Mouse (Mus musculus) G1E (cell line): ENCODE measurements around the gene Gtf2f2.

ENCODE experiments used
- CTCF ChIP-seq: IDR thresholded peaks from 2 replicates; pipeline ENCODE4 v1.5.1; 2012; ENCODE audit warnings: low read depth, low read length, inconsistent platforms, mixed read lengths
- POLR2AphosphoS5 ChIP-seq: IDR thresholded peaks from 2 replicates; pipeline ENCODE4 v1.6.1; 2012; ENCODE audit warnings: low read depth, low read length, inconsistent platforms; ENCODE audit not compliant: insufficient replicate concordance
- TAL1 ChIP-seq: conservative IDR thresholded peaks from 2 replicates; pipeline ENCODE4 v1.6.1; 2012; ENCODE audit warnings: low read depth, low read length, inconsistent platforms, mixed read lengths

DNA sequence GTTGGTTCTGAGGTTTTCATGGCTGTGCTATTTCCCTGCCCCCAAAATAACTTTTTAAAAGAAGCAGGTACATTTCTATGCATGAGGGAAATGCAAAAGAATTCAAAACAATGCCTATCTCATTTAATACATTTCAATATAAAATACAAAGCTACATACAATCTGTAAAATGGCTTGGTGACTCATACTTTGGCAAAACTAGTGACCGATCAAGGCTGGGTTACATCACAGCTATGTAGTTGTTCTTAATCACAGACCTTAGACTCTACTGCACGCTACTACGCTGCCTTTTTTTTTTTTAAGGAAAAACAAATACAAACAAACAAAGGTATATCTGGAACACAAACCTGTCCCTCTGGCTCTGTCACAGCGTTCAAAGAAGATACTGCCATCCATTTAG is 18.3 kb downstream of the Gtf2f2 start:
- no peak for TF ChIP-seq CTCF
- no peak for TF ChIP-seq POLR2AphosphoS5
- TF ChIP-seq TAL1 = no peak
